Mouse (Mus musculus): Measurements from ENCODE around the gene Itpripl1. TPM values are rescaled to one million over a fixed set of nuclear protein-coding genes. Genes with fewer than 3 reads are reported as not detected.

The Itpripl1 gene
- 10 to 100 TPM; 19.4 to 26.4 TPM for total RNA-seq (2023)

GRCm38 (mm10) chr2:127143158-127144063 lies at the start of gene Itpripl1:
Gene Itpripl1 (minus strand): TSS chr2:127143442.

GRCm38 (mm10) chr2:127133621-127134461 lies 9.4 kb downstream of the Itpripl1 start, which contains the start of gene Ncaph:
Gene Ncaph (minus strand): TSS chr2:127133954.

Other genes with a start within 250 kb of the Itpripl1 start
- 10 to 100 TPM; 46.8 to 52.6 TPM for gene Sppl2a, start 210.2 kb downstream of the Itpripl1 start, total RNA-seq (2023)
- gene Ap4e1, start 134.7 kb downstream of the Itpripl1 start, total RNA-seq (2023): 10 to 100 TPM; 13.3 to 13.6 TPM
- gene Blvra, start 72.8 kb downstream of the Itpripl1 start, total RNA-seq (2023): 10 to 100 TPM; 14.6 to 18.8 TPM
- gene Ncaph, start 9.5 kb downstream of the Itpripl1 start, total RNA-seq (2023): 10 to 100 TPM; 41.4 to 56.2 TPM
- gene 1810024B03Rik, start 64.8 kb upstream of the Itpripl1 start, total RNA-seq (2023): under 1 TPM; 0.42 to 0.57 TPM
- gene Snrnp200, start 64.9 kb upstream of the Itpripl1 start, total RNA-seq (2023): 100 to 1,000 TPM in 1 of 2 experiments, 10 to 100 TPM in 1; 81.3 to 102 TPM
- 10 to 100 TPM; 30.8 to 34.3 TPM for gene Ciao1, start 104.4 kb upstream of the Itpripl1 start, total RNA-seq (2023)
- gene Tmem127, start 104.5 kb upstream of the Itpripl1 start, total RNA-seq (2023): 10 to 100 TPM; 69.0 to 73.6 TPM
- 10 to 100 TPM; 65.0 to 72.4 TPM for gene Stard7, start 126.8 kb upstream of the Itpripl1 start, total RNA-seq (2023)
- 10 to 100 TPM; 44.8 to 47.5 TPM for gene Dusp2, start 192.7 kb upstream of the Itpripl1 start, total RNA-seq (2023)
- gene Astl, start 195.2 kb upstream of the Itpripl1 start, total RNA-seq (2023): under 1 TPM; 0.13 to 0.15 TPM
- not detected for gene Adra2b, start 219.8 kb upstream of the Itpripl1 start, total RNA-seq (2023)

Measured in neutrophil, adult 59 days (primary cell).